Mouse (Mus musculus): Measurements from ENCODE around the gene Ltb4r1.

DNA sequence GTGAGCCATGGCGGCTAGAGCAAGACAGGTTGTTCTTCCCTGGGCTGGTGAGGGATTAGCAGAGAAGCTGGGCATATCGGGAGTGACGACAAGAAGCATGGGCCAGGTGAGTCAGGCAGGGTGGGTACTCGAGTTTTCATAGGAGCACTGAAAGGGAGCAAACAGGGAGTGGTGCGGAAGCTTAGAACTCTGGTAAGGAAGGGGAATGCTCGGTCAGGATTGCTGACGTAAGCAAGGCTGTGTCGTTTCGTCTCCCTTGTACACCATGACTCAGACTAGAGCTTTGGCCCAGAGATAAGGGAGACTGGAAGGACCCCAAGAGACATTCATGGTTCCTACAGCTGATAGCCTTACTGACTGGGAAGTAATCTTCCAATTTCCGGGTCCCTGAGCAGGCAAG, 31.9 kb upstream of the Ltb4r1 start:
- TF ChIP-seq POLR2A (IDR thresholded peaks at IDR 0.05; ENCODE audit: control insufficient read depth in 1 of 2, insufficient read depth in 1 of 2, low read depth in 1 of 2, low read length in 2 of 2, poor library complexity in 1 of 2) (no peak), POLR2AphosphoS2 (IDR thresholded peaks at IDR 0.05; ENCODE audit: low read length) (no peak), CTCF (IDR thresholded peaks at IDR 0.05 in 2 of 3, conservative IDR thresholded peaks at IDR 0.05 in 1 of 3; ENCODE audit: control insufficient read depth in 1 of 3, insufficient read depth in 1 of 3, low read depth in 2 of 3, low read length in 3 of 3, poor library complexity in 1 of 3, severe bottlenecking in 1 of 3) (no peak), MXI1 (IDR thresholded peaks at IDR 0.05; ENCODE audit: low read depth, low read length) (no peak), ZMIZ1 (IDR thresholded peaks at IDR 0.05; ENCODE audit: low read depth, low read length) (no peak), HCFC1 (IDR thresholded peaks at IDR 0.05; ENCODE audit: low read depth, low read length) (no peak), MYC (IDR thresholded peaks at IDR 0.05; ENCODE audit: low read depth, low read length) (no peak)

All from MEL (cell line).